Mouse (Mus musculus) erythroid progenitor cell, adult 5-6 weeks (primary cell): ENCODE measurements around the gene Ssr2. TPM values are rescaled to one million over a fixed set of nuclear protein-coding genes. Genes with fewer than 3 reads are reported as not detected.

ENCODE experiments used
- ATAC-seq: replicated peaks from 2 replicates; pipeline ENCODE4 v1.8.0; 2016; ENCODE audit warnings: moderate number of reproducible peaks, mild to moderate bottlenecking, moderate TSS enrichment, inconsistent platforms; ENCODE audit not compliant: poor library complexity, low FRiP score, severe bottlenecking
- total RNA-seq, 2 experiments: library from RNA; stranded (forward) in 1 of 2; stranded (reverse) in 1 of 2; fragments of 150-400 nt in 1 of 2; fragments of 186-747, 209-891 nt in 1 of 2; gene quantifications; 2 replicates each; pipeline versions ENCODE4 v1.2.3 to v1.2.4; 2015 to 2017; ENCODE audit warnings: low replicate concordance in 2 of 2

The Ssr2 gene
- total RNA-seq (2015; ENCODE audit: low replicate concordance) (97.7 and 101 TPM in 2 replicates), total RNA-seq (2017; ENCODE audit: low replicate concordance) (23.9 and 50.2 TPM in 2 replicates)

DNA sequence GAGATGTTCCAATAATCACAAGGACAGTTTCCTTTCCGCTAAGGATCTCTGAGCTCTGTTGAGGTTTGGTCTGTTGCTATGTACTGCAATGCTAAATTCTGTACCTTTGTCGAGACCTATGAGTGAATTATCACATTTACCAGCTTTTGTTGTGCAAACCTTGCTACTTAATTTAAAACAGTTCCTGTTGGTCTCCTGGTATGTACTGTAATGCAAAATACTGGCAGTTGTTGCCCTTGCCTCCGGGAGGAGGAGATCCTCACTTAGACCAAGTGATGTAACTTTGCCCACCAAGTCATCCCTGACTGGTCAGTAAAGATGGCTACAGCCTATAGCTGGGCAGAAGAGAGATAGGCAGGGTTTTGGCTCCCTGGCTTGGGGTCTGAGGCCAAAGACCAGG, at the start of gene Ssr2:
TSS of gene Ssr2 (plus strand) at position 337 of the 400 bp plus-strand sequence.
- ATAC-seq = no peak

DNA sequence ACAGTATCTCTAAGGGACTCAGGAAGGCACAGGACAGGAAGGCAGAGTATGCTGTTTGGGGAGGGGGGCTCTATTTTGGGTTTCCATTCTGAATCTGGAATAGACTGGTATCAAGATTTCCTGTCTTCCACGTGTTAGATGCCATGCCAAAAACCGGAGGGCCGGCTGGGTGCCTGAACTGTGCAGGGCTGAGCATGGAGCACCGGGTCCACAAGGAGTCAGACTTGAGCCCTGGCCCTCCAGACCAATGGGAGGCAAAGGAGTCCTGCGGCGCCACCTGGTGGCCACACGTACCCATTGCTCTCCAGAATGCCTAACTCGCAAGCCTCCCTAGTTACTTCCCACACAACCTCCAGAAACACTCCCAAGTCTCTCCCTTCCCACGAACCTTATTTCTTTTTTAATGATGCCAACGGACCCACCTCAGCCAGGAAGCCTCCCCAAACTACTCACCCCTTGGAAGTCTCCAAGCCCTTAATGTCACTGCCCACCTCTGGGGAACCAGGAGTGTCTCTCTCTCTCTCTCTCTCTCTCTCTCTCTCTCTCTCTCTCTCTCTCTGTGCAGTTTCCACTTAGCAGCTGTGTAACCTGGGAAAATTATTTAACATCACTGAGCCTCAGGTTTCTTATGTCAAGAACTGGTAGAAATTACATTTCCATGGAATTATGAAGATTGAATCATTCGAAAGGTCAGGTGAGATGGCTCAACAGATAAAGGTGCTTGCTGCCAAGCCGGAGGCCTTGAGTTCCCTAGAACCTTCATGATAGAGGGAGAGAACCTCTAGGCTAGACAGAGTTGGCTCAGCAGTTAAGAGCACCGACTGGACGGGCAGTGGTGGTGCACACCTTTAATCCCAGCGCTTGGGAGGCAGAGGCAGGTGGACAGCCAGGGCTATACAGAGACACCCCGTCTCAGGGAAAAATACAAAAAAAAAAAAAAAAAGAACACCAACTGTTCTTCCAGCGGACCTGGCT, 49.2 kb upstream of the Ssr2 start:
- peak; percentile 86 for ATAC-seq

GRCm38 (mm10) chr3:88527565-88527964, 48.1 kb upstream of the Ssr2 start:
- ATAC-seq = no peak

DNA sequence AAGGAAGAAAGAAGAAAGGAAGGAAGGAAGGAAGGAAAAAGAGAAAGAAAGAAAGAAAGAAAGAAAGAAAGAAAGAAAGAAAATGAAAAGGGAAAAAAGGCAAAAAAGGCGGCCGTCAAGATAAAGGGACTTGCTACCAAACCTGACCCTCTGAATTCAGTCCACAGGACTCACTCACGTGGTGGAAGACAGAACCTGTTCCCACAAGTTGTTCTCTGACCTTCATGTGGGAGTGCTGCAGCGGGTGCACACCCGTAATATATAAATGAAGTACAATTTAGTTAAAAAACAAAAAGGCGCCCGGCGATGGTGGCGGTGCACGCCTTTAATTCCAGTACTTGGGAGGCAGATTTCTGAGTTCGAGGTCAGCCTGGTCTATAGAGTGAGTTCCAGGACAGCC, 47.0 kb upstream of the Ssr2 start:
- ATAC-seq = no peak

DNA sequence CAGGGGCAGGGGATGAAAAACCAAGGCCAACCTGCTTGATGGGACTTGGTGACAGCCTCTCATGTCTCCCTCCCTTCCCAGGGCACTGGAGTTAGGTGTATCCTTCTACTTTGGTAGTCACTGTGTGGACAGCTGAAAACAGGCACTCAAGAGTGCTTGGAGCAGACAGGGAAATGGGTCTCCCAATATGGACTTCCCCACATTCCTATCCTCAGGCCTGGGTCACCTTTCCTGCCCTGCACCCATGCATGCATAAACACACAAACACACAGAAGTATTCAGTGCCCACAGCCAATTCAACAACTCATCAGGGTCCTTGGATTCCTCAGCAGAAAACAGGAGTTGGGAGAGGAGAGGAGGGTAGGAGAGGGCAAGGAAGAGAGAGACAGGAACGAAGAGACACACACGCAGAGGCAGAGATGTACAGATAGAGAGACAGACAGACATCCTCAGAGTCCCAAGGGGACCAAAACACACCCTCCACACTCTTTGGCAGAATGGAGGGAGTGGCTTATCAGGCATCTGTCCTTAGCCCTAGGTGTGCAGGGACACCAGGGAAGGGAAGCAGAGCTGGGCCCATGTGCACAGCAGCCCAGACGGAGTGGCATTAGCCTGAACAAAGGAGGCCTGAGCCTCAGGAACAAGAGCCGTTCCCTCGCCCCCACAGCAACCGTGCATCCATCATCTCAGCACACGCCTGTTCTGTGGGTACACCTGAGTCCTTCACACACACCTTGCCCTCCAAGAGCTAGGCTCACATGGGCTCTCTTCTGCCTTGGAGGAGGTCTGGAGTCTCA, 46.3 kb upstream of the Ssr2 start:
- ATAC-seq = no peak

DNA sequence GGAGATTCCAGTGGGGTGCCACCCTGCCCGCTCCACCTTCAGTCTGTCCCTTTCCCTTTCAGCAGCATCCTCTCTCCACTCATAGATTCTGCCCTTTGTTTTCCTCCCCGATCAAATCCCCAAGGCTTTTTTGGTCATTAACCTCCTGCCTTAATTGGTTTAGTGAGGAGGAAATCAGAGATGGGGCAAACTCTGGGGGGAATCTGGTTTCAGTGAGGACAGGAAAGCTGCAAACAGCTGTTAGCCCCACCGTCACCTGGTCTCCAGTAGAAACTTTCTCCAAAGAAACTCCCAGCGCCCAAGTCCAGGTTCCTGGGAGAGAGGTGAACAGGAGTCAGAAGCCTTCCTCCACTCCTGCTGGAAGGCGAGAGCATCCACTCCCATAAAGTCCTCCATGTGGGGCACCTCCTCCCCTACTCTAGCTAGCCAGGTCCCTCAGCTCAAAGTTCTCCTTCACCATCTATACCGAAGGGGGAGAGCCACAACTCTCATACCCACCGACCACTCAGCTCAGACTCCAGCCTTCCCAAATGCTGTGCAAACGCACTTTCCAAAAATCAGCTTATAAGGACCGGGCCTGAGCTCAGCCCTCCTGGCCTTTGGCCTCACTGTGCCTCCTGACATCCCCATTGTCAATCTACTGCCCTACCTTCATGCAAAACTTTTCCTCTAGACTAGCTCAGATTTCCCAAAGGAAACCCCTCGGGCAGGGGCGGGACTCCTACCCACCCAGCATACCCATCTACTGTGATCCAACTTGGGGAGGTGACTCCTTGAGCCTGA, 45.4 kb upstream of the Ssr2 start:
- no peak for ATAC-seq

DNA sequence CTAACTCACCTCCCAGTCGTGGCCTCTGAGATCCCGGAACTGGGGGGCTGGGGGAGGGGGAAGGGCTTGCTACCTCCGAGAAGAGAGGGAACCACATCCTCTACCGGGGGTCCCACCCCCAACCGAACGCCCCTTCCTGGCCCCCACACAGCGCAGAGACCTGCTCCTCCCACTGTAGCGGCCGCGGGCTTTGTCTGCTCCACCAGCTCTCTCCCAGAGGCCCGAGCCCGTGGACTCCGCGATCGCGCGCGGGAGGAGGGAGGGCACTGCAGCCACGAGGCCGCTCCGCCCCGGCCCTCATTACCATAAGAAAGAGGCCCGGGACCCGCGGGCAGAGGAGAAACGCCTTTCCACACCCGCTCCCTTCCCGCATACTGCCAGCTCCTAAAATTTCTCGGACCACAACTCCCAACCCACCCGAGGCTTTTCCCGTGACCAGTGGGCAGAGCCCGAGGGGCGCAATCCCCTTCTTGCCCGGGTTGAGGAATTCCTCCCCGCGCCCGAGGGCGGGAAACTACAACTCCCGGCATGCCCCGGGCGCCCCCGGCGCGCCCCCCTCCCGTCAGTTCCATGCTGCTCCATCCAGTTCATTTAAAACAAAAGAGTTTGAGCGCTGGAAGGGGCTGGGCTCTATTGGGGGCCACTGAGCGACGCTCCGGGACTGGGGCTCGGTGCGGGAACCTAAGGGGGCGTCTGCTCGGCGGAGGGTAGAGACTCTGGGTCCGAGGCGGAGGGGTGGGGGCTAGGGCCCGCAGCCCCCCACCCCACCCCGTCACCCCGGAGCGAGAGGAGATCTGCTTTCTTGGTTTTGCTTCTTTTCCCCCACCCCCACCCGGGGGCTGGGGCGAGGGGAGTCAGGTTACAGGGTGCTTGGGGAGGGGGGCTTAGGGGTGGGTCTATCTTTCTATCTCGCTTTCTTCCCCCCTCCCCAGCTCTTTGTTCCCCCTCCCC, 44.1 kb upstream of the Ssr2 start:
- peak; percentile 52; the same call in 1 of the 2 replicates for ATAC-seq

DNA sequence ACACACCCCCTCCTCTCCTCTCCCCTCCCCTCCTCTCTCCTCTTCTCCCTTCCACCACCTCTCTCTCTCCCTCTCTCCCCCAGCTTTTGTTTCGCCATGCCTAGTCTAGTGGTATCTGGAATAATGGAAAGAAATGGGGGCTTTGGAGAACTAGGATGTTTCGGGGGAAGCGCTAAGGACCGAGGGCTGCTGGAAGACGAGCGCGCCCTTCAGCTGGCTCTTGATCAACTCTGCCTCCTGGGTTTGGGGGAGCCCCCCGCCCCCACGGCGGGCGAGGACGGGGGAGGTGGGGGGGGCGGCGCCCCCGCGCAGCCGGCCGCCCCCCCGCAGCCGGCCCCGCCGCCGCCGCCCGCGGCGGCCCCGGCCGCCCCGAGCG, 43.4 kb upstream of the Ssr2 start, which contains the start of gene Mex3a:
TSS of gene Mex3a (plus strand) at position 97 of the 376 bp plus-strand sequence.
- ATAC-seq = no peak

DNA sequence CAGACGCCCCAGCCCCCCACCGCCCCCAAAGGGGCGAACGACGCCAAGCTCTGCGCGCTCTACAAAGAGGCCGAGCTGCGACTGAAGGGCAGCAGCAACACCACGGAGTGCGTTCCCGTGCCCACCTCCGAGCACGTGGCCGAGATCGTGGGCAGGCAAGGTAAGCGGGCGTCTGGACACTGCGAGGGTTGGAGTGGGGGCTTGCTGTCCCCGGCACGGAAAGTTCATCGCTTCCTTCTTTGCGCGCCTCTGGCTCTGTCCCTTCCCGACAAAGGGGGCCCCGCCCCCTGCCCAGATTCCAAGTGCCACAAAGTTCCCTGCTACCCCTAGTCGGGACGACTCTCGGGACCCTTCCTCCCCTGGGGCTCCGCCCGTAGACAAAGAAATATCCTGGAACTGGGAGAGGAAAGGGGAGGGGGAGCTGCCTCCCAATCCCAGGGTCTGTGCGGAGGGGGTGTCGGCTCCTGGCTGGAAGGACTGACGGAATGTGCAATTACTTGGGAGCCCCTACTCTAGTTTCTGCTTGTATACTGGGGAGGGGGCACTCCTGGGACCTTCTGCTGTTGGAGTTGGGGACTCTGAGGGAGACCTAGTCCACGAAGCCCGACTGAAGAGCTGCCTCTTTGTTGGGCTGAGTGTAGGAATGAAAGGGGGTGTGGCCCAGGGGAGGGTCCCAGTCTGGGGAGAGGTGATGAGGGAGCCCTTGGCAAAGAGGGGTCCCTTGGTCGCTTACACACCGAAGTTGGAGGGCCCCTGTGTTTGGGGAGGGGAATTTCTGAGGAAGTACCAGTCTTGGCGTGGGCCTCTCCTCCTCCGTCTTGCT, 42.8 kb upstream of the Ssr2 start:
- ATAC-seq = no peak

DNA sequence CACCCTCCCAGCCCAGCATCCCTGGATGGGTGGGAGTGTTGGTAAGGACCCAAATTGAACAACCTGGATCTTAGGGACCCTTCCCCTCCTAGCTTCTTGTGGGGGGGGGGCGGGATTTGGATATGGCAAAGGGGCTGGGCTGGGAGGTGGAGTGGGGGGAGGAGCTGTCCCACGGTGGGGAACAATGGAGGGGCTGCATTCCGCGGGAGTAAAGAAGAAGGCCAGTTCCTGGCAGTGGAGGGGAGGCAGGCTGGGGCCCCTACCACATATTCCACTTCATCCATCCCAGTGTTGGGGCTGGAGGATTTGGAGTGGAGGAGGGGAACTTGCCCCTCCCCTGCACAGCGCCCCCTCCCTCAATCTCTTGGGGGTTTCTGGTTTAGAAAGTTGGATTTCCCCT, 42.0 kb upstream of the Ssr2 start:
- no peak for ATAC-seq

DNA sequence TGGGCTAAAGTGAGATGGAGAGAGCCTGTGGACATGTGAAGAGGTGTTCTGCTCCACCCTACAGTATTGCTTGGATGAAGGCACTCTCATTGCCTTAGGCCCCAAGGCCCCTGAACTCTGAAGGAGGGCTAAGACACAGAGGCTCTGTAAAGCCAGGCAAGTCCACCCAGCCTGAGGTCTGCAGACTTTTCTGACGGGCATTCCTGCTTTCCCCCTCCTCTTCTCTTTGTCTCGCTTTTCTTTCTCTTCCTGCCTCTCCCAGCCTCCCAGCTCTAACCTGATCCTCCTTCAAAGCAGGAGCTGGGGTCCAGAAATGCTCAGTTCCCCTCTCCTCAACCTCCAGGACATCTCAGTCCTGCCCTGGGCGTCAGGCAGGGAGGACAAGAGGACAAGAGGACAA, 40.7 kb upstream of the Ssr2 start:
- ATAC-seq = no peak

DNA sequence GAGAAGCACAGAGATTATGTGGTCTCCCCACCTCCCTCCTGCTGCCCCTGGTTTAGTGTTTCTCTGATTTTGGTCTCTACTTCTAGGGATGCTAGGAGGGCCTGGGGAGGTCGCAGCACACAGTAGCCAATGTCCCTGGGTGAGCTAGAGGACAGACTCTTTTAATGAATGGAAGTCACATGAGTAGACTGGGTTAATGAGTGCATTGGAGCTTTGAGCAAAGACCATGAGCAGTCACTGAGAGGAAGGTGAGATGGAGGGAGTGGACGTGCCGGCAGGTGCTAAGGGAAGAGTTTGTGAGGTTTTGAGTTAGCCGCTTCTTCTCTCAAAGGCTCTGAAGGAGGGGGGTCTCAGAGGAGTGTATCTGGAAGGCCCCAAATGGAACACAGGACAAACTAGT, 40.1 kb upstream of the Ssr2 start:
- ATAC-seq = no peak

DNA sequence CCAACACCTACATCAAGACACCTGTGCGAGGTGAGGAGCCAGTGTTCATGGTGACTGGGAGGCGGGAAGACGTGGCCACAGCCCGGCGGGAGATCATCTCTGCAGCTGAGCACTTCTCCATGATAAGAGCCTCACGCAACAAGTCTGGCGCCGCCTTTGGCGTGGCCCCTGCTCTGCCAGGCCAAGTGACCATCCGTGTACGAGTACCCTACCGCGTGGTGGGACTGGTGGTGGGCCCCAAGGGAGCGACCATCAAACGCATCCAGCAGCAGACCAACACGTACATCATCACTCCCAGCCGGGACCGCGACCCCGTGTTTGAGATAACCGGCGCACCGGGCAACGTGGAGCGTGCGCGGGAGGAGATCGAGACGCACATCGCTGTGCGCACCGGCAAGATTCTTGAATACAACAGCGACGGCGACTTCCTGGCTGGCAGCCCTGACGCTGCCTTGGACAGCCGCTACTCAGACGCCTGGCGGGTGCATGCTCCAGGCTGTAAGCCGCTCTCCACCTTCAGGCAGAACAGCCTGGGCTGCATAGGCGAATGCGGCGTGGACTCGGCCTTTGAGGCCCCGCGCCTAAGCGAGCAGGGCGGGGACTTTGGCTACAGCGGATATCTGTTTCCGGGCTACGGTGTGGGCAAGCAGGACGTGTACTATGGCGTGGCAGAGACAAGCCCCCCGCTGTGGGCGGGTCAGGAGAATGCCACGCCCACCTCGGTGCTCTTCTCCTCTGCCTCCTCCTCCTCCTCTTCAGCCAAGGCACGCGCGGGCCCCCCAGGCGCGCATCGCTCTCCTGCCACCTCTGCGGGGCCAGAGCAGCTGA, 39.4 kb upstream of the Ssr2 start:
- no peak for ATAC-seq

DNA sequence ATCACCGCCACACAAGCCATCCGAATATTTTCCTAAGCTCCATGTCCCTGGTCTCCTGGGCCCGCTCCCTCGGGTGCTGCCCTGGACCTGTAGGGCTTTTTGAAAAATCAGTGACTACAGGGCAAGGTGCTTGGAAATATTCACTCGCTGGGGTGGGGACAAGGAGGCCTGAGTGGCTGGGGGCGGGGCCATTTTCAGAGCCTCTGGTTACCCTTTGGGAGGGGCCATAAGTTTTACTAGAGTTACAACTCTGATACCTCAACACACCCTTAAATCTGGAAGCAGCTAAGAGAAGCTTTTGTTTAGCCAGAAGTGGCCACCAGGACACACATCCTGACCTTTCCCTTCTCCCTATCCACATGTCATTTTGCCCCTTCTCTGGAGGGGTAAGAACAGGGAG, 38.5 kb upstream of the Ssr2 start:
- no peak for ATAC-seq

DNA sequence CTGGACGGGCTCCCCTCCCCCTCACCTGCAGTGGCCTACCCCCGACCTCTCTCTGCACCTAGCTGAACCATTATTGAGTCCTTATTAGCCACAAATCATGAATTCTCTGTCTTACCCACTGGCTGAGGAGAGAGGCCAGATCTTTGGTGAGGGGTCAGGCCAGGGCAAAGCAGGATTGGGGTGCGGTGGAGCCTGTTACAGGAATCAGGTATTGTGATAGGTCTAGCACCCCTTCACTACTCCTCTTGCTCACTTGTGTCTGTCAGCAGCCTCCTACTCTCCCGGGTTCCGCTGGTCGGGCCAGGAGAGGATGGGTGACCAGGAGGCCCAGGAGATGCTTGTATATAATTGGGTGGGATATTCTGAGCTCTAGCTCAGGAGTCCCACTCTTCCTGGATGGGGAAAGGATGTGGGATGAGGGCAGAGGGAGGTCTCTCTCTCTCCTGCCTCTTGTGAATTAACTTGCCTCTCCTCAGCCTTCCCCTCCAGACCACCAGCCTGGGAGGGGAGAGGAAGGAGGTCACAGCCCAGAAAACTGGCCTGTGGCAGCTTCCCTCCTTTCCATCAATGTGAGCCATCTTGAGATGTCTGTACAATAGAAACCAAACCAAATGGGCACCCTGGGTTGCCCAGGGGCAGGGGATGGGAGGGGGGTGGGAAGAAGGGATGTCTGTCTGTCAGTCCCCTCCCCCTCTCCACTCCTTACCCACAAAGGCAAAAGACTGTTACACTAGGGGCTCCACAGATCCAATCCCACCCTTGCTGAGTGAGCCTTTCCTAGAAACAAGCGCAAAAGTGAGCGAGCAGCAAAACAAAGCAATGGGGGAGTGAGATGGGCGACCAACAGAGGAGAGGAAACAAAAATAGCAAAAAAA, 37.2 kb upstream of the Ssr2 start:
- no peak for ATAC-seq

DNA sequence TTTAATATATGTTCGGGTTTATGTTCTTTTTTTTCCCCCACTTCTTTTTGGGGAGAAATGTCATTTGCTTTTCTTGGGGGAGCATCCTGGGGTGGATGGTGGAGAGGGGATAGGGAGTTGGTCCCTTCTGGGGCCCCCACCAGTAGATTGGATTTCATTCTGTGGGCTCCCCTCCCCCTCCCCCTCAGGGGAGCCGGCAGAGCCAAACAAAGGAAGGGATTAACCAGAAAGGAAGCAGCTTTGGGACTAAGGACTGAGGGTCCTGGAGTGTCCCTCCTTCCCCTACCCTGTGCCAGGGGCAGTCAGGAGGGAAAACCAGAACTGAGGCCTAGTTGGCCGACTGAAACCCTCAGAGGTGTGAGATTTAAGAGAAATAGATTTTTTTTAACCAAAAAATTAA, 36.3 kb upstream of the Ssr2 start:
- ATAC-seq = no peak
